Mouse (Mus musculus): Measurements from ENCODE around the gene Ccnl2. TPM values are rescaled to one million over a fixed set of nuclear protein-coding genes. Genes with fewer than 3 reads are reported as not detected.
"Not testable (repeated sequence)": the region's sequence is repeated elsewhere in the genome, so short reads cannot be mapped to it uniquely, and the experiment has no call there.

Gene Ccnl2
- polyA plus RNA-seq, 1 experiment from 2014 or later: 166 TPM

DNA sequence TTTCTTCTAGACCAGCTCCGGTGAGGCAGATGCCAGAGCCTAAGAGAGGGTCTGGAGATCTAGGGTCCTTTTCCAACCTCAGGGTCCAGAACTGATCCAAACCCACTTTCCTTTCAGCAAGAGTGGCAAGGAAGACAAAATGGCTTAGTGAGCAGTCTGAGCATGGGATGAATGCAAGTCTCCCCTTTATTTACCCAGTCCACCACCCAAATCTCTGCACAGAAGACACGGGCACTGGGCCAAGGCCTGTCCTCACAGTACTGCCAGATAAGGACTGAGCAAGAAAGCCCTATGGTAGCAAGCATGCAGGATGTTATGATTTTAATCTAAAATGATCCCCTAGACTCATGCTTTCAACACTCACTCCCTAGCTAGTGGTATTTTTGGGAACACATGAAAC, 34.5 kb upstream of the Ccnl2 start:
- Histone ChIP-seq H3K9me3 (replicated peaks) (no peaks in the 10 kb centered on the region), H3K9ac (no peak overlapping the region), H3K4me3 (no peak overlapping the region), H3K4me1 (peaks cover 16% of the 10 kb centered on the region), H3K27ac (no peak overlapping the region), H3K27me3 (peaks cover 30% of the 10 kb centered on the region), H3K4me2 (no peak overlapping the region), H3K36me3 (ENCODE audit: poor library complexity, severe bottlenecking) (no peaks in the 10 kb centered on the region)
- WGBS: 90% methylated on average over 2 of the region's 2 CpGs
- ATAC-seq: no peak

DNA sequence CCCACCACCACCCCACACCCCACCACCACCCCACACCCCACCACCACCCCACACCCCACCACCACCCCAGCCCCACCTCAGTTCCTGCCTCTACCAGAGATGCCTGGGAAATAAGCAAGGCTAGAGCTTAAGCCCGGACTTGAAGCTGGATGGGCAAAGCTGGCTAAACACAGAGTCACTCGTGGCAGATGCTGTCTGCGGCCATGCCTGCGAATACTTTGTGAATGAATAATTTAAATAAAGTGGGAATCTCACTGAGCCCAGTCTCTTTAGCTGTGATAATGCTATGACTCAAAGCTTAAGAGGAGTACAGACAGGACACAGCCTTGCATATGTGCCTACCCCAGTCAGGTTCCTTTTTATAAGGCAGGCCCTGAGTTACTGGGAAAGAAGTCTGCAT, 32.8 kb upstream of the Ccnl2 start:
- Histone ChIP-seq H3K4me2 (no peak overlapping the region), H3K9ac (no peak overlapping the region), H3K36me3 (ENCODE audit: poor library complexity, severe bottlenecking) (no peaks in the 10 kb centered on the region), H3K9me3 (replicated peaks) (no peaks in the 10 kb centered on the region), H3K4me3 (no peak overlapping the region), H3K4me1 (peaks cover 16% of the 10 kb centered on the region), H3K27ac (no peak overlapping the region), H3K27me3 (peaks cover 18% of the 10 kb centered on the region)
- ATAC-seq: no peak
- 85% methylated on average over 4 of the region's 4 CpGs for WGBS

DNA sequence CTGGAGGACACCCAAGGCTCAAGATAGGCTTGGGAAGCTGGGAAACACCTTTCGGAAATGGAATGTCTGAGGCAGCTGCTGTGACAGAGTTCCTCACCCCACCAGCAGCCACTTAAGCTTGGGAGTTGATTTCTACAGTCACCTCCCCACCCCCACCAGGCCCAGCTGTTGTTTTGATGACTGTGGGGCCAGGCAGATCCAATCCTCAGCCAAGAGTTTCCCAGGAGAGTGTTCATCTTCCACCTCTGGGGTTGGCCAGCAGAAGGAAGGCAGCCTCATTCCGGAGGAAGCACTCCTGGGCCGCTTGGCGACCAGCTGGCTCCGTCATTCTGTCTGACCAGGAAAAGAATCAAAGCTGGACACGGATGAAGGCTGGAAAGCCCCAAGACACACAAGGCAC, 31.4 kb upstream of the Ccnl2 start:
- Histone ChIP-seq H3K4me3 (no peak overlapping the region), H3K4me1 (peaks cover 15% of the 10 kb centered on the region), H3K4me2 (no peak overlapping the region), H3K9ac (no peak overlapping the region), H3K9me3 (replicated peaks) (no peaks in the 10 kb centered on the region), H3K27ac (no peak overlapping the region), H3K36me3 (ENCODE audit: poor library complexity, severe bottlenecking) (no peaks in the 10 kb centered on the region), H3K27me3 (peaks cover 8% of the 10 kb centered on the region; the same call in 1 of the 2 replicates)
- no peak for ATAC-seq
- WGBS: 45% methylated on average over 6 of the region's 6 CpGs

DNA sequence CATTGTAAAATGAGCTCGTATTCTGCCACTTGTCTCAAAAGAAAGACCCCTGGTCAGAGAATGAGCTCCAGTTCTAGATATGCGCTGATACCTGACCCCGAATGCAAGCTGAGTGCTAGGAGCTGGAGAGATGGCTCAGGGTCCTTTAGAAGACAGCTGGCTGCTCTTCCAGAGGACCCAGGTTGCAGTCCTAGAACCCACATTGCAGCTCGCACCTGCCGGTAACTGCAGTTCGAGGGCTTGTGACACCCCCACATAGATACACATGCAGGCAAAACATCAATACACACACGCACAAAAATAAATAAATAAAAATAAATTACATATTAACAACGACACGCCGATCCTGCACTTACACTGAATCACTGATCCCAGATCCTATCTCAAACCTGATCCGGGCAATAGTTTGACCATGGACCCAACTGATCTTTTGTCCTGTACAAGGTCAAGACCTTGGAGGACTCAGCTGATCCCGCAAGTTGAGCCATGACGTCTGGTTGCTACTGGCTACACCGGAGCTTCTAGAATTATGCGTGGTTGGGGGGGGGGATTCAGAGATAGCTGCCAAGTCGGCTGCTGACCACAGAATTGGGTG, 28.7 kb upstream of the Ccnl2 start:
- no peaks in the 10 kb centered on the region for H3K9me3 ChIP-seq (replicated peaks)
- H3K27me3 ChIP-seq: no peaks in the 10 kb centered on the region
- no peak overlapping the region; the same call in 1 of the 2 replicates for H3K27ac ChIP-seq
- no peak for ATAC-seq
- H3K4me3 ChIP-seq: peak overlapping the region; percentile 65
- WGBS: 42% methylated on average over 16 of the region's 16 CpGs
- H3K9ac ChIP-seq: peak overlapping the region; percentile 84
- H3K36me3 ChIP-seq (ENCODE audit: poor library complexity, severe bottlenecking): no peaks in the 10 kb centered on the region
- H3K4me1 ChIP-seq: peaks cover 15% of the 10 kb centered on the region
- peak overlapping the region; percentile 80 for H3K4me2 ChIP-seq

DNA sequence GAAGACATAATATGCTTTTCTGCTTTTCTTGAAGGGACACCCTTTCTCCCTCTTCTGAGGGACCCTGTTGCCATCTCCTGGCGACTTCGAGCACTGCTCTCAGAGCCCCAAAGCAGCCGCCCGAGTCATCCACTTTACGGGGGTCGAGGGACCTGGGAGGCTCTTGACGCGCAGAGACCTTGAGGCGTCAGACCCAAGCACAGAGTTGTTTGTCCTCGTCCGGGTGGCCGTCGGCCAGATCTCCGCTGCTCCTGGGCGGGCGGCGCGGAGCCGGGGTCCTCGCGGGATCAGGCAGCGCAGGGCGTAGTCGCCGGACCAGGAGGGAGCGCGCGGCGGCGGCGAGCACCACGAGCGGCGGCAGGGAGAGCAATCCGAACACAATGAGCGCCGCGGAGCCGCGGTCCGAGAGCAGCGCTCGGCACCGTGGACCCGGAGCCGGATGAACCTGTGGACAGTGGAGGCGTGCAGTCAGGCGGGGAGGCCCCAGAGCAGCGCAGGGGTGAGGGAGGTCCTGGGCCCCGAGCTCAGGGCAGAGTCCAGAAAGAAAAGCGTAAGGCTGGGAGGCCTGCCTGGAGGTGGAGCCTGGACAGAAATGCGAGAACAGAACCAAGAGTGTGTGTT, 28.1 kb upstream of the Ccnl2 start:
- H3K27me3 ChIP-seq: no peaks in the 10 kb centered on the region
- H3K9ac ChIP-seq: peak overlapping the region; percentile 84
- peak overlapping the region; percentile 81 for H3K27ac ChIP-seq
- H3K4me3 ChIP-seq: peak overlapping the region; percentile 65
- WGBS: under 1% methylated on average over 50 of the region's 52 CpGs
- H3K4me2 ChIP-seq: peak overlapping the region; percentile 80
- no peaks in the 10 kb centered on the region for H3K36me3 ChIP-seq (ENCODE audit: poor library complexity, severe bottlenecking)
- ATAC-seq: peak; percentile 92
- H3K9me3 ChIP-seq (replicated peaks): no peaks in the 10 kb centered on the region
- H3K4me1 ChIP-seq: peaks cover 15% of the 10 kb centered on the region

DNA sequence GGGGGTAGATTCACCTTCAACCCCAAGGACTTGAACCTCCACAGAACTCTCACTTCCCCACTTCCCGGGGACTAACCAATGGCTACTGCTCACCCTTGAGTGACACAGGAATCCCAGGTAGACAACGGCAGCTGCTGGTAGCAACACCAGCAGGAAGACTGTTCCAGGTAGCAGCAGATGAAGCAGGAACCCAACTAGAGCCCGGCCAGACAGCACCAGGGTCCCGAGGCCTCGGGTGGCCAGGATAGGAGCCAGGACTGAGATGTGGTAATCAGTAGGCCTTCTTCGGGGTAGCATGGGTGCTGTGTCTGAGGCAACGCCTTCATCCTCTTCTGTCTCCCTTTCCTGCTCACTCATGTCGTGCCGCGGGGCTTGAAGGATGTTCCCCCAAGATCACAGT, 27.0 kb upstream of the Ccnl2 start:
- WGBS: 81% methylated on average over 10 of the region's 10 CpGs
- Histone ChIP-seq H3K9me3 (replicated peaks) (no peaks in the 10 kb centered on the region), H3K27me3 (no peaks in the 10 kb centered on the region), H3K4me2 (no peak overlapping the region), H3K36me3 (ENCODE audit: poor library complexity, severe bottlenecking) (no peaks in the 10 kb centered on the region), H3K27ac (no peak overlapping the region), H3K4me3 (no peak overlapping the region), H3K4me1 (peaks cover 15% of the 10 kb centered on the region), H3K9ac (no peak overlapping the region)
- ATAC-seq: no peak

DNA sequence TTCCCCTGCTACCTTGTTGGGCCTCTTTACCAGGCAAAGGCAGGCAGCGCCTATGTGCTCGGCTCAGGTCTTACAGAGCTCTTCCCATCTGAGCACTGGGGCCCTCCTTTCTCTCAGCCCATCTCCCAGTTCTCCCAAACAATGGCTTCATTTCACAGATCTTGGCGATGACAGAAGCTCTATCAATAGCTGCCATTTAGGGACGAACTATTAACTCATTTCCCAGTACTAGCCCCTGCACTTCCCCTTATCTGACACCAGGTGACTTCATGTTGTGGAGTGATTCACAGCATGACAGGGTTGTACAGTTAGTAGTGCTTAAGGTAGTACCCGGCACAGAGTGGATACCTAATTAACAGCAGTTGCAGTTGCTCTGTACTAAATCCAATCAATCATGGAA, 26.5 kb upstream of the Ccnl2 start, which contains the start of gene Tmem88b:
TSS of gene Tmem88b (minus strand) at position 56 of the 400 bp plus-strand sequence.
- ATAC-seq: no peak
- Histone ChIP-seq H3K27ac (no peak within 1 kb of the TSS), H3K27me3 (no peaks in the 10 kb centered on the region), H3K4me3 (peak within 1 kb of the TSS; percentile 65), H3K4me2 (peak within 1 kb of the TSS; percentile 80), H3K36me3 (ENCODE audit: poor library complexity, severe bottlenecking) (no peaks in the 10 kb centered on the region), H3K9me3 (replicated peaks) (no peaks in the 10 kb centered on the region), H3K4me1 (peaks cover 15% of the 10 kb centered on the region), H3K9ac (peak within 1 kb of the TSS; percentile 84; the same call in 1 of the 2 replicates)
- WGBS: 64% methylated on average over 5 of the region's 5 CpGs

DNA sequence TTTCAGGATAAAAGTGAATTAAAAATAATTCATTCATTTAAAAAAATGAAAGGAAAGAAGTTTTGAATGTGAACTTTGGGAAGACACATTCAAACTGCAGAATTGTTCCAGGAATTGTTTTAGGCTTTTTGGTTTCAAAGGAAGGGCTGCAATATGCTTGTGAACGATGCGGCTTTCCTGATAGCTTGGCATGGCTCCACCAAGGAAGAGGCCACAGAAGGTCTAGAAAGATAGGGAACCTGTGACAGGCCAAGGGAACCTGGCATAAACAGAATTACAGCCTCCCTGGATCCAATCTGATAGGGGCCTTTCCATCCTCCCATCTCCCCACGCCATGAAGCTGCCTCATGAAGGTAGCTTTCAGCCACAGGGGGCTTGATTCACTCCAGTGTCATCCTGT, 24.0 kb upstream of the Ccnl2 start:
- peaks cover 10% of the 10 kb centered on the region for H3K27me3 ChIP-seq
- 79% methylated on average over 3 of the region's 3 CpGs for WGBS
- H3K4me1 ChIP-seq: peaks cover 13% of the 10 kb centered on the region
- no peaks in the 10 kb centered on the region for H3K9me3 ChIP-seq (replicated peaks)
- no peak for ATAC-seq
- H3K9ac ChIP-seq: no peak overlapping the region
- no peak overlapping the region for H3K27ac ChIP-seq
- no peak overlapping the region for H3K4me3 ChIP-seq
- H3K4me2 ChIP-seq: no peak overlapping the region
- H3K36me3 ChIP-seq (ENCODE audit: poor library complexity, severe bottlenecking): no peaks in the 10 kb centered on the region

DNA sequence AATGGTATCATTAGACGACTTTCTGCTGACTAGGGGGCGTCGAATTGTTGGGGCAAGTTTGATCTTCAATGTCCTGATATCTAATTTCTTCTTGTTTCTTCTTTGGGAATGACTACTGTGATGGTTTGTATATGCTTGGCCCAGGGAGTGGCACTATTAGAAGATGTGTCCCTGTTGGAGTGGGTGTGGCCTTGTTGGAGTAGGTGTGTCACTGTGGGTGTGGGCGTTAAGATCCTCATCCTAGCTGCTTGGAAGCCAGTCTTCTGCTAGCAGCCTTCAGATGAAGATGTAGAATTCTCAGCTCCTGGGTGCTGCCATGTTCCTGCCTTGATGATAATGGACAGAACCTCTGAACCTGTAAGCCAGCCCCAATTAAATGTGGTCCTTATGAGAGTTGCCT, 23.5 kb upstream of the Ccnl2 start:
- H3K9ac ChIP-seq; ATAC-seq; H3K9me3 ChIP-seq (replicated peaks); H3K4me3 ChIP-seq; H3K4me2 ChIP-seq; H3K27ac ChIP-seq; H3K36me3 ChIP-seq (ENCODE audit: poor library complexity, severe bottlenecking); H3K4me1 ChIP-seq: not testable (repeated sequence)
- H3K27me3 ChIP-seq: peaks cover 10% of the 10 kb centered on the region
- 86% methylated on average over 4 of the region's 4 CpGs for WGBS

DNA sequence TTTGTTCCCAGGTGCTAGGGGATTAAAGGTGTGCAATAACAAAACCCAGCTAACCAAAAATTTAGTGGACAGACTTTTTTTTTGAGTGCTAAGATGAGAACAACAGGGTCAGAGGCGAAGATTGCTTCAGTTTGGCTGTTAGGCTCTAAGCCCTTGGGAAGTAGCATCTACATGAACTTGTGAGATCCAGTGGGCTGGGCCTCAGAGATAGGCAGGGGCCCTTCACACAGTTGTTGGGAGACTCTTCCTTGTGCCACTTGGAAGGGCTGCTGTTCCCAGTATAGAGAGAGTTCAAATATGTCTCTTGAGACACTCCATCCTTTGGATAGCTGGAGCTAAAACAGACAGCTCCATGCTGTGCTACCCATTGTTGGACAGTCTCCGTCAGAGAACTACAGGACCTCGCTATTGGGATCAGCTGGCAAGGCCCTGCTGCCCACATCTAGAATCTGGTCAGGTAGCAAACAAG, 22.2 kb upstream of the Ccnl2 start, which contains the start of gene Ankrd65:
TSS of gene Ankrd65 (plus strand) at position 419 of the 469 bp plus-strand sequence.
- 76% methylated on average over 3 of the region's 3 CpGs for WGBS
- no peak within 1 kb of the TSS for H3K27ac ChIP-seq
- H3K9me3 ChIP-seq (replicated peaks): no peaks in the 10 kb centered on the region
- no peak for ATAC-seq
- H3K36me3 ChIP-seq (ENCODE audit: poor library complexity, severe bottlenecking): no peaks in the 10 kb centered on the region
- H3K4me2 ChIP-seq: no peak within 1 kb of the TSS
- no peak within 1 kb of the TSS for H3K9ac ChIP-seq
- peaks cover 3% of the 10 kb centered on the region; the same call in 1 of the 2 replicates for H3K4me1 ChIP-seq
- H3K27me3 ChIP-seq: peaks cover 10% of the 10 kb centered on the region
- H3K4me3 ChIP-seq: no peak within 1 kb of the TSS

DNA sequence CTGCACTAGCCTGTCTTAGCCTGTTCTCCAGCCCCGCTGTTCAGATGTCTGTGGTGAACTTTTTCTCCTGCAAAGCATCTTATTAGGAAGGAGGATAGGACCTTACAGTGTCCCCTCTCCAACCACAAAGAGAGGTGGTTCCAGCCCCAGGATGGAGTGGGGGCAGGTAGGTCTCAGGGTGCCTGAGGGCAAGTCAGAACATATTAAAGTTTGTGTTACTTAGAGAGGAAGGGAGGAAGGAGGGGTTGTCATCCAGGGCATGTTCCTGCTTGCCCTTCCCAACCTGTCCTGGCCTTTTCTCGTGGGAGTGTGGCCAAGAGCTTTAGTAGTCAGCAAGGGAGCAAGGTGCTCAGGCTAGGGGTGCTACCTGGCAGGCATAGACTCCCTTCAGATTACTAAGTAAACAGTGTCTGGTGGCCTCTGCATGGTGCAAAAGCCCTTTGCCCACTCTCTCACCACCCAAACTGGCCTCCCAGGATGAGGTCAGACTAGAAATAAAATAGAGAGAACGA, 21.6 kb upstream of the Ccnl2 start:
- 70% methylated on average over 3 of the region's 3 CpGs for WGBS
- no peaks in the 10 kb centered on the region for H3K36me3 ChIP-seq (ENCODE audit: poor library complexity, severe bottlenecking)
- no peaks in the 10 kb centered on the region for H3K4me1 ChIP-seq
- no peak overlapping the region for H3K27ac ChIP-seq
- peaks cover 10% of the 10 kb centered on the region for H3K27me3 ChIP-seq
- H3K4me2 ChIP-seq: no peak overlapping the region
- no peaks in the 10 kb centered on the region for H3K9me3 ChIP-seq (replicated peaks)
- H3K4me3 ChIP-seq: no peak overlapping the region
- no peak overlapping the region for H3K9ac ChIP-seq
- no peak for ATAC-seq

DNA sequence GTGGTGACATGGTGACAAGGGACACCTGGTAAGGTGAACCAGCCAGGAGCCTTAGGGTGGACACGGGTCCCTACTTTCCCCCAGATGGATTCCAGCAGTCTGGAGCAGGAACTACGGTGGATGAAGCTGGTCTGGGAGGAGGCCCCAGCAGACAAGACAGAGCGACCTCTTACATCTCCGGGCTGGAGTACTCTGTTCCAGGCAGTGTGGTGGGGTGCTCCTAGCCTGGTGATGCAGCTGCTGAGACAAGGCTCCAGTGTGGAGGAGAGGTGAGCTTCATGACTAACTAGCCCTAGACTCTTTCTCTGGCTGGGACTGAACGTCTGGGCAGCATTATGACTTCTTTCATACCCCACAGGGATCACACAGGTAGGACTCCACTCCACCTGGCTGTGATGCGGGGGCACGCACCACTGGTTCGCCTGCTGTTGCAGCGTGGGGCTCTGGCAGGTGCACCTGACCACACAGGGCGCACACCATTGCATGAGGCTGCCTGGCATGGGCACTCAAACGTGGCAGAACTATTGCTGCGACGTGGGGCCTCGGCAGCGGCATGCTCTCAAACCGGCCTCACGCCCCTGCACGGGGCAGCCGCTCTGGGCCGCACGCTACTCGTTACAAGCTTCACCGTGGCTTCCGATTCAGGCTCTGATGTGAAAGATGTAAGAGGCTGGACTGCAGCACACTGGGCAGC, 20.9 kb upstream of the Ccnl2 start:
- Histone ChIP-seq H3K9me3 (replicated peaks) (no peaks in the 10 kb centered on the region), H3K4me1 (no peaks in the 10 kb centered on the region), H3K4me2 (no peak overlapping the region), H3K9ac (no peak overlapping the region), H3K4me3 (no peak overlapping the region), H3K27ac (no peak overlapping the region), H3K27me3 (peaks cover 10% of the 10 kb centered on the region), H3K36me3 (ENCODE audit: poor library complexity, severe bottlenecking) (no peaks in the 10 kb centered on the region)
- 79% methylated on average over 24 of the region's 24 CpGs for WGBS
- ATAC-seq: no peak
